In genomic region chr3:21884216-21884615, GRCm38 (mm10) we compare ENCODE assay signal across 23 mouse cellular contexts.
"Had no signal": no experiment of that assay in that cellular context is flagged by ENCODE, and none has a peak within 500 bp of the region (broad histone marks: within the 10 kb centered on the region; RNA-seq: fewer than 3 reads in every experiment).

No protein-coding gene starts in this region.

- H3K27me3 ChIP-seq: limb, embryonic 13.5 days; liver, embryonic 12.5 days; liver, embryonic 15.5 days; lung, embryonic 15.5 days; midbrain, embryonic 13.5 days; neural tube, embryonic 12.5 days; neural tube, embryonic 15.5 days had no signal

- H3K27ac ChIP-seq: kidney, postnatal 0 days; layer of hippocampus, adult 2 months; limb, embryonic 10.5 days; limb, embryonic 13.5 days; liver, embryonic 12.5 days; liver, embryonic 15.5 days; lung, embryonic 15.5 days; macrophage; midbrain, embryonic 13.5 days; neural tube, embryonic 12.5 days; neural tube, embryonic 15.5 days had no signal

- DNase-seq: kidney, adult 2 months; kidney, postnatal 25 days; layer of hippocampus, adult 9-11 months; liver; lung, adult 18-20 months; lung, postnatal 14 days; right cerebral cortex, adult 18-20 months; right cerebral cortex, postnatal 14 days; right cerebral cortex, postnatal 4 days; spleen, adult 18-20 months; thymus, adult 2 months; thymus, postnatal 25 days had no signal

- H3K4me3 ChIP-seq: layer of hippocampus, adult 2 months; limb, embryonic 10.5 days; limb, embryonic 13.5 days; liver, embryonic 12.5 days; liver, embryonic 15.5 days; lung, embryonic 15.5 days; midbrain, embryonic 13.5 days; neural tube, embryonic 12.5 days; neural tube, embryonic 15.5 days had no signal

- H3K4me1 ChIP-seq: limb, embryonic 10.5 days; limb, embryonic 13.5 days; liver, embryonic 12.5 days; liver, embryonic 15.5 days; lung, embryonic 15.5 days; midbrain, embryonic 13.5 days; neural tube, embryonic 12.5 days; neural tube, embryonic 15.5 days had no signal
